Mouse (Mus musculus): ENCODE measurements around the gene Ccdc126.
"Not testable (repeated sequence)": the region's sequence is repeated elsewhere in the genome, so short reads cannot be mapped to it uniquely, and the experiment has no call there.

The Ccdc126 gene

DNA sequence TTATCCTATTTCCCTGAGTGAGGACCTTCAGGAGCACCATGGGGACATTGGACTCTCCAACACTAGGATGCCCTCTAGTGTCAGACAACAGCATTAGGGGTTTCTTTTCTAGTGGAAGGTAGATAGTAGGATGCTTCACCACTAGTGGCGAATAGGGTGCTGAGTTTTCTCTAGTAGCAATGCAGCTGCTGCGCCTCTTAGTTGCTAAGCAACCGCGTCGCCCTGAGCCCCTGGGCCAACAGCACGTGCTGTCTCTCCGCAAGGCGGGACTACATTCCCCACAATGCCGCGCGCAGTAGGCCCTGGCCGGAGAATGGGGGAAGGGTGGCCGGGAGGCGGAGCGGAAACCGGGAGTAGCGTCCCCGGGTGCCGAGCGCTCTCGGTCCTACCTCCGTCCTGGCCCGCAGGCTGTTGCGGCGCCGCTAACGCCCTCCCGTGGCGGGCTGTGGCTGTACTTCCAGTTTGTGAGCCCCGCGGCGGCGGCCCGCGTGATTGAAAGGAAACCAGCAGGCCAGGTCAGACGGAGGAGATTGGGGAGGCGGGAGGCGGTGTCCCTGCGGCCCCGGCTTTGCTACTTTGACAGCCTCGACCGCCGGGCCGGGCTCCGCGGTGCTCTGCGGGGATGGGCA lies at the start of gene Ccdc126:
Ccdc126 (plus strand) TSS at position 309 of the 629 bp plus-strand sequence.
- peak; percentile 96 for DNase-seq

DNA sequence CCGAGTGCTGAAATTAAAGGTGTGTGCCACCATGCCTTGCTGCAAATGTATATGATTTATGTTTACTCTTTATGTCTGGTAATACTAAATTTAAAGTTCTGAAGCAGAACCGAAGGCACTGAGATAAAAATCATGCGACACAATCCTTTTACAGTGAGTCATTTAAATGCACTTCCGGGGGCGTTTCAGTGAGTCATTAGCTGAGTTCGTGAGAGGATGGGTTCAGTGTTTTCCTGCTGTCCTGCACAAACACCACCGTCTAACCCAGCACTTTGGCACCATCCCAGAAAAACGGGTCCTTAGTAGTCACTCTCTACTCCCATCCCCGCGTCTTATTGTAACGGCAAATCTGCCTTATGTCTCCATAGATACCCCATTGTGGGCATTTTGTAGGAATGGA lies 49.2 kb upstream of the Ccdc126 start:
- DNase-seq: no peak

DNA sequence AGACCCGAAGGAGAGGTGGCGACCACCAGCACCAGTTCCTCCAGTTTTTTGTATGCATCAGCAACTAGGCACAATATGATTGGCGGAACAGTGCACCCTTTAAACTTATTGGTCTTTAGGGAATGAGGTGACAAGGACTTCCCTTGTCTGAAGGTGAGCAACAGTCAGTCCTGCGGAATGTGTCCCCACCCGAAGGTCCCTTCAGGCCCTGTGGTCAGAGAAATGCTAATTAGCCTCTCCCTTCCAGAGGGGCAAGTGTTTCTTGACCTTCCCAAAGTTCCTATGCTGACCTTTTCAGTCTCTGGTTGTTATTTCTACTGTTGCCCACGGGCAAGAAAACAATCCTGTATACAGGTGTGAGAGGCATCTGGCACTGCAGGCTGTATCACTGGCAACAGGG lies 47.3 kb upstream of the Ccdc126 start:
- no peak for DNase-seq

DNA sequence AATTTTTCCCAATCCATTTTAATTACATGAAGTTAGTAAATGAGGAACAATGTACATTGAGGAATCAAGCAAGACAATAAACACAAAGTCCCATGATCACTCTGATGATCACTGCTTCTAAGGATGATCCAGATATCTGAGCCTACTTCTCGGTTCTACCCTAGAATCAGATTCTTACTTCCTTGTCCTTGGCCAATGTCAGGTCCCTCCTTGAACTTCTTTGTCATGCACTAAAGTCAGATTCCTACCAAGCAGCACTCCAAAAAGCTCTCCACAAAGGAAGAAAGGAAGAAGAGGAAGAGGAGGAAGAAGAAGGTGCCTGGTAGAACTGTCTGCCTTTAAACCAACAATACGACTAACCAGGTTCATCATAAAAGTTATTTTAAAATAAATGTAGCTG lies 46.2 kb upstream of the Ccdc126 start:
- DNase-seq: no peak

- DNase-seq: no peak
Measured at GRCm38 (mm10) chr6:49273934-49274333, 45.1 kb upstream of the Ccdc126 start.

GRCm38 (mm10) chr6:49274416-49275091 lies 44.5 kb upstream of the Ccdc126 start:
- DNase-seq: no peak

DNA sequence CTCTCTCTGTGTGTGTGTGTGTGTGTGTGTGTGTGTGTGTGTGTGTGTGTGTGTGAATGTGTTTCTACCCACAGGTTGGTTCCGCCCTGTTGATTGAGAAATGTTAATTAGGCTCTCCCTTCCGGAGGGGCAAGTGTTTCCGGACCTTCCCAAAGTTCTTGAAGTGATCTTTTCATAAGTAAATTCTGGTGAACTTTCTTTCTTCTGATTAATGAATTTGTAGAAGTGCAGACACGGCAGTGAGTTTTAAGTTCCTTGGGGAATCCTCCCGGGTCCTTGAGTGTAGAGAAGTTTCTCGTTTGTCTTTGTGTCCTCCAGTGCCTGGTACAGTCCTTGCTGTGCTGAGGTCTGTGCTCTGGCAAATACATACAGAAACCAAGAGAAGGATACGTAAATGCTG lies 43.8 kb upstream of the Ccdc126 start:
- DNase-seq: no peak

DNA sequence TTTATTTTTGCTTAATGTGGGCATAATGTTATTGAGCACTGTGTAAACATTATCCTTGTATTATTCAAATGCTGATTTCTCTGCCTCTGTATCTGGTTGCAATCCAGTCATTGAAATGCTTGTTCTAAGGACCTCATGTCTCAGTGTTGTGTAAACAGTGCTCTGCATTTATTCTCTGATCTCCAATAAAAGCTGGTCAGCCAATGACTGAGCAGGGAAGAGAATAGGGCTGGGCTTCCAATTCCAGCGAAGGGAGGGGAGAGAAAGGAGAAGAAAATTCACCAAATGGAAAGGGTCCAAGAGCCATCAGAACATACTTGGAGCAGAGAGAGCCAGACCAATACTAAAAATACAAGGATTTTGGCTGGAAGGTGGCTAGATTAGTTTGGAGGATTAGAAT lies 38.1 kb upstream of the Ccdc126 start:
- DNase-seq: no peak

GRCm38 (mm10) chr6:49282122-49282521 lies 37.0 kb upstream of the Ccdc126 start:
- DNase-seq: no peak

DNA sequence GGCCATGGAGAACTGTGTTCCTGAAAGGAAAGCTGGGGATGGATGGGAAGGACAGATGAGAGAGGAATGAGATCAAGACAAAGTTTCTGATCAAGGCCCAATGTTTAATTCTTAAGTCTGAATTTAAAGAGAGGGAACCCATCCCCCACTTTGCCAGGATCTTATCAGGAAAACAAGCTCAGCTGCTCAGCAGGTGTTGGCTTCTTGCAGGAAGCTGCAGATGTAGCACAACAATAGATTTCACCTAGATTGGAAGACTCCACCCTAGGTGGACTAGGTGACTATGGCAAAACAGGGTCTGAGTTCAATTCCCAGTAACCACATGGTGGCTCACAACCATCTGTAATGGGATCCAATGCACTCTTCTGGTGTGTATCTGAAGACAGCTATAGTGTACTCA lies 20.8 kb upstream of the Ccdc126 start:
- no peak for DNase-seq

DNA sequence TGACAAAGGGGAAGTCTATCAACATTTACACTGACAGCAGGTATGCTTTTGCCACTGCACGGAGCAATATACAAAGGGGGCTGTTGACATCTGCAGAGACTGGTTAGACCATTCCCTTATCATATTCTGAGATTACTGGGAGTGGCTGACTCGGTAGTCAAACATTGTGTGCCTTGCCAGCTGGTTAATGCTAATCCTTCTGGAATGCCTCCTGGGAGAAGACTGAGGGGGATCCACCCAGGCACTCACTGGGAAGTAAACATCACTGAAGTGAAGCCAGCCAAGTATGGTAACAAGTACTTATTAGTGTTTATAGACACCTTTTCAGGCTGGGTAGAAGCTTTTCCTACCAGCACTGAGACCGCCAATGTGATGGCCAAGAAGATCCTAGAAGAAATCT lies 4.3 kb upstream of the Ccdc126 start:
- not testable (repeated sequence) for DNase-seq

DNA sequence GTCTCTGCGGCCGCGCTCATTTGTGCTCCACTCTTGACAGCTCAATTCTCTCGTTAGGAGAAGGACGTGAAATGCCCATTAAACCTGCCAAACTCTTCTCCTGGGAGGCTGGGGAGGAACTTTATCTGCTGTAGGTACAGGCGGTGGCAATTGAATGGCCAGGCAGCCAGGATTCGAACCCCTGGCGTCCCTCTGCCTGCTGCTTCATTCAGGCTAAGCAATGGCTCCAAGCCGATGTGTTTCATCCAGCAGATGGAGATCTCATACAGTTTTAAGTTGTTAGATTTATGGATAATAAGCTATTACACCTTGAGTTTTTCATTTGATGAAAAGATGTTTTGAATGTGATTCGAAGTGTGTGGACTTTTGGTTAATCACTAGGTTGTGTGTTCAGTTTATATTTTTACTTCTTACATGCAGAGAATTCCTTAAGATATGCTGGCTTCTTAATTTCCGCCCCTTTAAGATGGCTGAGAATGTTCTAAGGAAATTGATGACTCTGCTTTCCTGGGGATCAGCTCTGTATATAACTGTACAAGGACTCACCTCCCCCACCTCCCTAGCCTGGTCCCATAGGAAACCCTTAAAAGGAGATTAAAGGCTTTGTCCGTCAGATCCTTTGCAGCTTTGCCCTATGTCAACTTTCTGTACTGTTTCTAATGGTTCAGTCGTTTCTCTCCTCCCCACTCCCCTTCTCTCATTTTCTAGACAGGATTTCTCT lies 681 bp downstream of the Ccdc126 start:
- DNase-seq: no peak

DNA sequence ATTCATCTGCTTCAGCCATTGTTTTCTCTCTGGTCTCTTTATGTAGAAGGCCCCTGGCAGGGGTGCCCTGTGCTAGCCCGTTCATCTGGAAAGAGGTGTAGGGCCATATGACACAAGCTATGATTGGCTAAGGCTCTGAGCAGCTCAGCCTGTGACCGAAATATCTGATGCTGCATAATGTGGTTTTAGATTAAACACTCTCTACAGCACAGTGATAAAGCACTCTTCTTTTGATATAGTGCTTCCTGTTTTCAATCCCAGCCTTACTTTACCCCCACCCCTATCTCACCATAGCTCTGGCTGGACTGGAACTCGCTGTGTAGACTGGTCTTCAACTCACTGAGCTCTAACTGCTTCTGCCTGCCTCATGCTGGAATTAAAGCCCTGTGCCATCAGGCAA lies 2.3 kb downstream of the Ccdc126 start:
- DNase-seq: no peak

GRCm38 (mm10) chr6:49322056-49322455 lies 3.0 kb downstream of the Ccdc126 start:
- DNase-seq: no peak

DNA sequence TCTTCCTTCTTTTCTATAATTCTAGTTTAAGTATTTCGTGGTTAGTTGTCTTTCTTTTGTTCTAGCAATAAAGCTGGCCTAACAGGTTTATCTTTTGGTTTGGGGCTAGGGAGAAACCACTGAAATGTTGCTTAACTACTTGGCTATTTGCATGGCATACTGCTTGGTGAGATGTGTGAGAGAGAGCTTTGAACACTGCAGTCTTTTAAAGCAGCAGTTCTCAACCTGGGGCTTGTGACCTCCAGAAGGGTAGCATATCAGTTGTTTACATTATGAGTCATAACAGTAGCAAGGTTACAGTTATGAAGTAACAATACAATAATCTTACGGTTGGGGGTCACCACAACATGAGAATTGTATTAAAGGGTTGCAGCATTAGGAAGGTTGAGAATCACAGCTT lies 3.9 kb downstream of the Ccdc126 start:
- DNase-seq: no peak

DNA sequence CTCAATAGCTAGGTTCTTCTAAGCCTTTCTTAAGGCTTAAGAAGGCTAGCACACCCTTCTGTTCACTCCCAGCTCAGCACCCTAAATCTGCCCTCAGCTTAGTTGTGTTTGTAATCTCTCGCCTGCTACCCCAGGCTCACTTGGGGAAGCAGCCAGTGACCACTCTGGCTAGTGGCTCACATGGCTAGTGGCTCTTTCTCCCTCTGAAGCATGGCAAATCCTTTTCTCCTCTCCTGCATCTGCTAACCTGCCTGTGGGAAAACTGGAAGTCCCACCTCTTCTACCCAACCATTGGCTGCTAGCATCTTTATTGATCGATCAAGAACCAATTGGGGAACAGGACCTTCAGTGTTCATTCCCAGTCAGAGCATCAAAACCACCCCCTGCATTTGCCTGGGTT lies 5.5 kb downstream of the Ccdc126 start:
- DNase-seq: no peak

GRCm38 (mm10) chr6:49325294-49325693 lies 6.2 kb downstream of the Ccdc126 start:
- no peak for DNase-seq

DNA sequence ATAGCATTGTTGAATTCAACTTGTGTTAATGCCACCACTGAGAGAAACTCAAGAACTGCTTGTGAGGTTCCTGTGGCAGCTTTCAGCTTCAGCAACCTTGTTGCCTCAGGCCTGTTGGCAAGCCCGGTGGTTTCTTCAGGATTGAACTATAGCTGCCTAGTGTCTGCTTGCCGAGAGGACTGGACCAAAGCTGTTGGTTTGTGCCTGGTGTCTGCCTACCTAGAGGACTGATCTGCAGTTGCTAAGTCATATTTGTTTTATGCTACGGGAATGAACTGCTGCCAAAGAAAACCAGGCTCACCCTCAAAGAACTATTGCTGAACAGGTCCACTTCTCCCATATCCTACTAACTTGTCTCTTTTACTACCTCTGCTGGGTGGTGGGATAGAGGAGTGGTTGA lies 7.8 kb downstream of the Ccdc126 start:
- no peak for DNase-seq

GRCm38 (mm10) chr6:49331369-49332059 lies 12.4 kb downstream of the Ccdc126 start:
- DNase-seq: no peak

GRCm38 (mm10) chr6:49332060-49332370 lies 12.9 kb downstream of the Ccdc126 start:
- DNase-seq: no peak

DNA sequence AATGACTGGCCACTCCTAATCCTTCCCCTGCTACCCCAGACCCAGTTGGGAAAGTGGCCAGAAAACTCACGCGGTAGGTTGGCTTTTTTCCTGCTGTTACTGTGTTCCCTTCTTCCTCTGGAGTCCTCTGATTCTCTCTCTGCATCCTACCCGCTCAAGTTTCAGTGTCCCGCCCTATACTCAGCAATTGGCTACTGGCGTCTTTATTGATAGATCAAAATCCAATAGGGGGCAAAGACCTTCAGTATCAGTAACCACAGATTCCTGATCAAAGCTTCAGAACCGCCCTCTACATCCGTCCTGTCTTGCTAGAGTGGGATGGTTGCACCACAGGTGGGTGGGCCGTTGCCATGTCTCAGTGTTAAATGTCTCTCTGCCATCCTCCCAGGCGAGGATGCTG lies 19.5 kb downstream of the Ccdc126 start:
- no peak for DNase-seq

GRCm38 (mm10) chr6:49339145-49339544 lies 20.1 kb downstream of the Ccdc126 start:
- no peak for DNase-seq

GRCm38 (mm10) chr6:49343737-49344469 lies 24.8 kb downstream of the Ccdc126 start:
- no peak for DNase-seq
